Mouse (Mus musculus) thymus, adult 2 months (tissue): ENCODE measurements at regions not wholly inside any gene's neighbourhood (a gene's known extent, or its start where the extent isn't known, plus 50 kb on each side); places are given as distances from the start of the nearest gene placed in this dataset.

ENCODE experiments used
- CTCF ChIP-seq: fragments of 200-500 bp; IDR thresholded peaks from 2 replicates; pipeline ENCODE4 v1.5.1; 2012; ENCODE audit warnings: mild to moderate bottlenecking, control low read depth, low read length, moderate library complexity, borderline replicate concordance; ENCODE audit not compliant: control insufficient read depth, poor library complexity, insufficient read depth; ENCODE audit errors: extremely low read depth
- POLR2A ChIP-seq: fragments of 200-500 bp; IDR thresholded peaks from 2 replicates; pipeline ENCODE4 v1.6.1; 2012; ENCODE audit warnings: mild to moderate bottlenecking, low read length, control low read depth, moderate library complexity; ENCODE audit not compliant: control insufficient read depth, poor library complexity, insufficient read depth; ENCODE audit errors: extremely low read depth

DNA sequence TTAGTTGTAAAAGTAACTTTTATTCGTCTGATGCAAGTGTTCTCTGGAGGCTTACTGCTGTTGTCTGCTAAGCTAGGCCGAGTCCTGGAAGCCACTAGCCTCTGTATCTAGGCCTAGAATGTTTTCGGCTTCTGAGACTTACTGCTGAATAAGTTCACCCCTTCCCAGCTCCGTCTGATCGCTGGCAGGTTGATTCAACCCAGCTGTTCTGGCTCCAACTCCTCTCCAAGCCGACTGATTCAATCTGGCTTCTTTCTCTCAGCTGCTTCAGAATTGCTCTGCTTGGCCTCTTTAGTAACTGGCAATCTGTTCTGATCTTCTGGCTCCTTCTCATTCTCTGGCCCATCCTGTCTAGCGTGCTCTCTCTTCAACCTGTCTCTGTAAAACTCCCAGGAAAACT, 285.6 kb downstream of the Vrk1 start:
- TF ChIP-seq POLR2A (no peak), CTCF (no peak)
